Mouse (Mus musculus) midbrain, embryonic 12.5 days (tissue): ENCODE data around the gene Gm20388. TPM values are rescaled to one million over a fixed set of nuclear protein-coding genes. Genes with fewer than 3 reads are reported as not detected.
A peak's percentile ranks its signal among the peaks of the same experiment; 100 is the strongest.
"Not testable (repeated sequence)": the region's sequence is repeated elsewhere in the genome, so short reads cannot be mapped to it uniquely, and the experiment has no call there.

ENCODE experiments used
- ATAC-seq: fragments of 200-750 bp; cut with Nextera tagmentation; 2 replicates; pipeline ENCODE4 v1.8.0; 2017; ENCODE audit warnings: low read depth, moderate TSS enrichment, moderate library complexity; ENCODE audit not compliant: low FRiP score
- H3K27ac ChIP-seq: fragments of 300-500 bp; sonication (generic); replicated peaks from 2 replicates; pipeline ENCODE4 v1.5.1; 2016; ENCODE audit warnings: mild to moderate bottlenecking
- H3K27me3 ChIP-seq: fragments of 300-500 bp; sonication (generic); 2 replicates; pipeline ENCODE4 v1.6.1; 2016; ENCODE audit warnings: mild to moderate bottlenecking
- H3K36me3 ChIP-seq: fragments of 300-500 bp; sonication (generic); 2 replicates; pipeline ENCODE4 v1.6.1; 2016
- H3K4me1 ChIP-seq: fragments of 300-500 bp; sonication (generic); 2 replicates; pipeline ENCODE4 v1.6.1; 2016
- H3K4me2 ChIP-seq: fragments of 300-500 bp; sonication (generic); replicated peaks from 2 replicates; pipeline ENCODE4 v1.6.1; 2016; ENCODE audit warnings: mild to moderate bottlenecking, moderate library complexity
- H3K4me3 ChIP-seq: fragments of 300-500 bp; sonication (generic); 2 replicates; pipeline ENCODE4 v1.5.1; 2016; ENCODE audit warnings: mild to moderate bottlenecking
- H3K9ac ChIP-seq: fragments of 300-500 bp; sonication (generic); replicated peaks from 2 replicates; pipeline ENCODE4 v1.6.1; 2016; ENCODE audit warnings: mild to moderate bottlenecking, moderate library complexity
- H3K9me3 ChIP-seq: fragments of 300-500 bp; sonication (generic); 2 replicates; pipeline ENCODE4 v1.6.1; 2016; ENCODE audit warnings: mild to moderate bottlenecking
- WGBS: fragments of 180-500 bp; shearing (Covaris S2); methylation state at CpG from one replicate; pipeline ENCODE4 v1.1.7; 2016; 5-methylcytosine and 5-hydroxymethylcytosine counted together
- polyA plus RNA-seq: library from polyadenylated mRNA; unstranded; fragments of >200 nt; fragmentation: Nextera tagmentation; extraction: Ambion mirVana; gene quantifications from 2 replicates; pipeline ENCODE4 v1.2.1, GENCODE M21; 2016

The Gm20388 gene
- polyA plus RNA-seq, 1 experiment from 2014 or later = not detected

DNA sequence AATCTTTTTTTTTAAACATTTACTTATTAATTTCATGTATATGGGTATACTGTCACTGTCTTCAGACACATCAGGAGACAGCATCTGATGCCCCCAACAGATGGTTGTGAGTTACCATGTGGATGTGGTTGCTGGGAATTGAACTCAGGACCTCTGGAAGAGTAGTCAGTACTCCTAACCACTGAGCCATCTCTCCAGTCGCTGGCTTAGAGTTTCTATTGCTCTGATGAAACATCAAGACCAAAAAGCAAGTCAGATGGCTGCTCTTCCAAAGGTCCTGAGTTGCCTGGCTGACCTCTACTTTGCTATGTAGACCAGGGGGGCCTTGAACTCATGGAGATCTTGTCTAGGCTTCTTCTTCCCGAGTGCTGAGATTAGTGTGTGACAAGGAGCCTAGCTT, 3715.1 kb downstream of the Gm20388 start:
- H3K9ac ChIP-seq = no peak overlapping the region
- no peak overlapping the region for H3K4me3 ChIP-seq
- peaks cover 58% of the 10 kb centered on the region for H3K27me3 ChIP-seq
- no peaks in the 10 kb centered on the region for H3K9me3 ChIP-seq
- no peak for ATAC-seq
- peaks cover 9% of the 10 kb centered on the region; the same call in 1 of the 2 replicates for H3K4me1 ChIP-seq
- no peaks in the 10 kb centered on the region for H3K36me3 ChIP-seq
- no peak overlapping the region for H3K27ac ChIP-seq
- WGBS = 27% methylated on average over 2 of the region's 2 CpGs
- no peak overlapping the region for H3K4me2 ChIP-seq

DNA sequence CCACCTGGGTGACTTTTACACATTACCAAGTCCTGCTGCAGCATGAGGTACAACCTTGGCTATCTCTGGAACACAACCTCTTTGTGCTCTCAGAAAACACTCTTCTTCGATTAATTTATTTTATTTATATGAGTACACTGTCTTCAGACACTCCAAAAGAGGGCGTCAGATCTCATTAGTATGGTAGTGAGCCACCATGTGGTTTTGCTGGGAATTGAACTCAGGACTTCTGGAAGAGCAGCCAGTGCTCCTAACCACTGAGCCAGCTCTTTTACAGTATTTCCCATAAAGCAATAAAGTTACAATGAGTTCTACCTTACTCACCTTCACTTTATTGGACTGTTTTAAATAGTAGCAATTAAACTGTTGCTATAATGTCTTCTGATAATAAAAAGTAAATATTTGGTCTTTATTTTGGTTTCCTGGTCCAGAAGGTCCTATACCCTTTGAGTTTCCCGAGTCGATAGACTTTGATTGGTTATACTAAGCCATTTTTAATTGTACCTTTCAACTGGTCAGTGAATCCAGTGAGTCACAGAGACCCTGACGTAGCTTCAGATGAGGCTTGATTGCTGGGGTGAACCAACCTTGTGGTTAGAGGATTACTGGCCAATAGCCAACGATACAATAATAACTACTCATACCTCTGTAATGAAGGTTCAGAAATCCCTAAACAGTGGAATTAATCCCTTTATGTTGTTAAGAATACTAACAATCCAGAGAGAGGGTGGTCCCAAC, 3716.9 kb downstream of the Gm20388 start:
- Histone ChIP-seq H3K27me3 (peaks cover 65% of the 10 kb centered on the region), H3K4me2 (0 out of 2 replicates have a peak overlapping the region, but pooled peaks have one; percentile 57), H3K9ac (no peak overlapping the region), H3K4me1 (peaks cover 9% of the 10 kb centered on the region; the same call in 1 of the 2 replicates), H3K9me3 (no peaks in the 10 kb centered on the region), H3K4me3 (no peak overlapping the region), H3K27ac (no peak overlapping the region), H3K36me3 (no peaks in the 10 kb centered on the region)
- ATAC-seq = no peak
- 65% methylated on average over 6 of the region's 6 CpGs for WGBS

DNA sequence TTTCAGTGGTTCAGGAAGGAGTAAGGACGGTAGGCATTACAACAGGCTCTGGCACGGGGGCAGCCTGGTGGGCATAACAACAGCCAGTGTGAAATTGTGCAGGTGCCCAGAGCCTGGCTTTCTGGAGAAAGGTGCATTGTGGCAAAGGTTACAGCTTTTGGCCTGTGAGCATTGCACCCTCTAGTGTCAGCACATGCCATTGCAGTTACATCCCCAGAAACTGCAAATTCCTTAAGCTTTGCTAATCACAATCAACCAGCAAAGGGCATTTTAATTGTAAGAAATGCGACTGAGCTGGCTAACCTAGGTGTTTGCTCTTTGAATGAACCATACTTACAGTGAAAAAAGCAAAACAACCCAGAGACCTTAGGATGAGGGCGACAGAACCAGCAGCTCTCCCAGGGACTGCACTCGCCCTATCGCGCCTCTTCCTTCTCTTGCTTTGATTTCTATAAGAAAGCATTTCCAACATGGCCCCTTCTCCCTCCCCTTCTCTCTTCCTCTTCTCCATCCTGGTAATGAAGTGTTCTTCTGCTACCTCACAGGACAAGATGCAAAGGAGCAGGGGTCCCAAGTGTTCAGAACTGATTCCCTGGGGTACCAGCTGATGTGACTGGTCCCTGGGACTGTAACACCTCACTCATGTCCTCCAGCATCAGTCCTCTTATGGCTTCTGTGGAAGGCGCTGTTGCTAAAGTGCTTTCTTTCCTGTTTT, 3717.8 kb downstream of the Gm20388 start:
- ATAC-seq = 0 out of 2 replicates have a peak, but pooled peaks have one; percentile 38
- peak overlapping the region; percentile 36 for H3K4me3 ChIP-seq
- H3K9me3 ChIP-seq = no peaks in the 10 kb centered on the region
- peaks cover 9% of the 10 kb centered on the region; the same call in 1 of the 2 replicates for H3K4me1 ChIP-seq
- H3K4me2 ChIP-seq = peak overlapping the region; percentile 57
- H3K36me3 ChIP-seq = no peaks in the 10 kb centered on the region
- 3% methylated on average over 8 of the region's 8 CpGs for WGBS
- H3K9ac ChIP-seq = no peak overlapping the region; the same call in 1 of the 2 replicates
- peaks cover 72% of the 10 kb centered on the region for H3K27me3 ChIP-seq
- H3K27ac ChIP-seq = no peak overlapping the region

DNA sequence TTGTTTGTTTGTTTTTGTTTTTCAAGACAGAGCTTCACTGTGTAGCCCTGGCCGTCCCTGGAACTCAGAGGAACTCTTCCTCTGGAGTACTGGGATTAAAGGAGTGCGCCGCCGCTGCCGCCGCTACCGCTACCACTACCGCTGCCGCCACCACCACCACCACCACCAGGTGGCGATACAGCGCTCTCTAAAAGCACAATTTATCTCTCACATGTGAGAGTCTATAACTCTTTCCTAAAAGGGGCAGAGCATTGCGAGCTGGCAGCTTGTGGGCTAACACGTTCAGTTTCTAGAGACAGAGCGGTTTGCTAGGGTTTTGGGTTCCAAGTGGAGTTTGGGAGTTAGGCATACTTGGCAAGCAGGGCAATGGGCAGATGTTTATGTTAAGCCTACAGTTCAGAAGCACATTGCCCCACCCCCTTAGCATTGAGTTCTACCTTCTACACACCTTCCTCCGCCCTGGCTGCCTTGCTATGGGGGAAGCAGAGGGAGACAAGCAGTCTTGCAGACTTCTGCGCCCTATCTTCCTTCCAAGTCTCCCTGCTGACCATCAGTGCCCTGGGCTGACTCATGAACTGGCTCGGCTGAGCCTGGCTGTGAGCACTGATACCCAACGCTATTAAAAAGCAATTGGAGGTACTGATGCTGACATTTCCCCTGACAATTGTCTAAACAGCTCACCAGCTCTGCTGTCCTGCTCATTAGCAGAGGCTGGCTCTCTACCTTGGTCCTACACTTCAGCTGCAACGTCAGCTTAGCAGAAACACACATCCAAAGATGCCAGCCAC, 3718.5 kb downstream of the Gm20388 start:
- peaks cover 9% of the 10 kb centered on the region; the same call in 1 of the 2 replicates for H3K4me1 ChIP-seq
- H3K27me3 ChIP-seq = peaks cover 73% of the 10 kb centered on the region
- 13% methylated on average over 19 of the region's 19 CpGs for WGBS
- no peaks in the 10 kb centered on the region for H3K36me3 ChIP-seq
- peak overlapping the region; percentile 57 for H3K4me2 ChIP-seq
- peak overlapping the region; percentile 36 for H3K4me3 ChIP-seq
- no peak overlapping the region for H3K27ac ChIP-seq
- no peak overlapping the region; the same call in 1 of the 2 replicates for H3K9ac ChIP-seq
- no peaks in the 10 kb centered on the region for H3K9me3 ChIP-seq
- ATAC-seq = 0 out of 2 replicates have a peak, but pooled peaks have one; percentile 27

DNA sequence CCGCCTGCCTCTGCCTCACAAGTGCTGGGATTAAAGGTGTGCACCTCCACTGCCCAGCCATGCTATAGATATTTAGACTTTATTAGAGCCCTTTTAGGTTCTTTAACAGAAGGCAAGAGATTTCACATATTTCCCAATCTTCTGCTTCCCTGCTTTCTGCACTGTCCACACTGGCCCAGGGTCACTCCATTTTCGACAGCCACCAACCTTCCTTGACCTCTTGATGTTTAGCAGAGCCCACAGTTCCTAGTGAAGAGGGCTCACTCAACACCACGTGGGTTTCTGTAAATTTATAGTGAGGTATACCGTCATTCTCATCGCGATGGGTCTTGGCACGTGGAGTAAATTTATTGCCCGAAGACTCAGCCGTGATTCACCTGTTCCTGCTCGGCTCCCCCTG, 3719.4 kb downstream of the Gm20388 start:
- WGBS = 52% methylated on average over 10 of the region's 10 CpGs

DNA sequence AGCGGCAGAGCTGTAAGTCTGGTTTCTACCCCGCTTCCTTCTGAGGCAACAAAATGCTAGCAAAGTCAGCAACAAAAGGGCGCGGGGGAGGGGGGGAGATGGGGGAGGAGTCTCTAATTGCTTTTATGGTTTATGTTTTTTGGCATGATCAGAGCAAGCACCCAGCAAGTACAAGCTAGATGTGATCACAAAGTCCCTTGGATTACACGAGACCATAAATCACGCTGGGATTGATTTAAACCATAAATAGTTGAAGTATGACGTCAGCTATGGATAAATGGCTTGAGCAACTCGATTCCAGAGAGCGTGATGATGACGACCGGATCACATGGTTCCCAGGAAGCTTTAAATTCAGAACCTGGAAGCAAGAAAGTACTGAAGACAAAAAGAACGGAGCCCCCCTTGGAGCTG, 3720.2 kb downstream of the Gm20388 start:
- no peaks in the 10 kb centered on the region for H3K9me3 ChIP-seq
- no peak for ATAC-seq
- no peaks in the 10 kb centered on the region for H3K36me3 ChIP-seq
- 27% methylated on average over 12 of the region's 12 CpGs for WGBS
- peaks cover 56% of the 10 kb centered on the region for H3K27me3 ChIP-seq
- H3K9ac ChIP-seq = no peak overlapping the region
- peaks cover 9% of the 10 kb centered on the region; the same call in 1 of the 2 replicates for H3K4me1 ChIP-seq
- peak overlapping the region; percentile 17; the same call in 1 of the 2 replicates for H3K4me3 ChIP-seq
- no peak overlapping the region for H3K27ac ChIP-seq
- H3K4me2 ChIP-seq = peak overlapping the region; percentile 39

More for the DNA sequence above, 3719.4 kb downstream of the Gm20388 start:
- Histone ChIP-seq H3K36me3 (no peaks in the 10 kb centered on the region), H3K27ac (no peak overlapping the region), H3K4me2 (peak overlapping the region; percentile 39), H3K9ac (no peak overlapping the region), H3K4me1 (peaks cover 9% of the 10 kb centered on the region; the same call in 1 of the 2 replicates), H3K4me3 (0 out of 2 replicates have a peak overlapping the region, but pooled peaks have one; percentile 17), H3K27me3 (peaks cover 64% of the 10 kb centered on the region), H3K9me3 (no peaks in the 10 kb centered on the region)
- no peak for ATAC-seq

DNA sequence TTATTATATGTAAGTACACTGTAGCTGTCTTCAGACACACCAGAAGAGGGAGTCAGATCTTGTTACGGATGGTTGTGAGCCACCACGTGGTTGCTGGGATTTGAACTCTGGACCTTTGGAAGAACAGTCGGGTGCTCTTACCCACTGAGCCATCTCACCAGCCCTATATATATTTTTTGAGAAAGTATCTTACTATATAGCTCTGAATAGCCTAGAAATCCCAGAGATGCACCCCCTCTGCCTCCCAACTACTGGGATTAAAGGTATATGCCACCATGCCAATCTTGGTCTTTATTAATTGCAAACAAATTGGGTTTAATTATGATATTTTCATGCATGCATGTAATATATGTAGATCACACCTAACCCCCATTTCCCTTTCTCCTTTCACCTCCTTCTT, 3721.1 kb downstream of the Gm20388 start:
- not testable (repeated sequence) for H3K36me3 ChIP-seq, H3K4me1 ChIP-seq, H3K9ac ChIP-seq, ATAC-seq, H3K27ac ChIP-seq, H3K4me2 ChIP-seq, H3K4me3 ChIP-seq, H3K9me3 ChIP-seq
- 62% methylated on average over 3 of the region's 3 CpGs for WGBS
- peaks cover 50% of the 10 kb centered on the region for H3K27me3 ChIP-seq

DNA sequence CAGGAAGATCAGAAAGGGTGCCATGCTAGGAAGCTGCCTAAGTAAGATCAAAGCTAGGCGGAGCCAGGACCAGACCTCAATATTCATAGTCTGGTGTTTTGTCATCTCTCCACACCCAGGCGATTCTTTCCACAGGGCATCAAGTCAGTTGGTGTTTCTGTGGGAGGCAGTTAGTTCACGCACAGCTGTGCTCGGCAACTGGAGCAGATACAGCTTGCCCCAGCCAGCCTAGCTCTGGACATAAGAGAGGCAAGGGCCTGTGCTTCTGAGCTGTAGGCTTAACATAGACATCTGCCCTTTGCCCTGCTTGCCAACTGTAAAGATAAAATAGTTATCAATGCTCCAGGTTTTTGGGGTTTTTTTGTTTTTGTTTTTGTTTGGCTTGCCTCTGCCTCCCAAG, 3721.6 kb downstream of the Gm20388 start:
- ATAC-seq = no peak

DNA sequence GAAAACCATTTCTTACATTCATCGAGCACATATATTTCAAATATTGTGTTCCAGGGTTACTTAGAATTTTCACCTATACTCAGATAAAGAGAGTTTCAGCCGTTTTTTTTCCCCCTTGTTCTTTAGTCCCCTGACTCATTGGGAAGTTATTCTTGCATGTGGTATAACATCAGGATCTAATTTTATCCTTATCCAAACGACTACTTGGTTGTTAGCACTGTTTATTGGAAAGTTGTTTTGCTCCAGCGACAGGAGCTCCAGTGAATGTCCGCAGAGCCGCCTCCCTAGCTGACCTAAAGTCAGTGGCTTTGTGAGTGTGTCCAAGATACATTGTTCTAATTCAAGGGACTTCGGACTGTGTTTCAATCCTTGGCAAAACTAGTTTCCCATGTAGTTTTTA, 3723.2 kb downstream of the Gm20388 start:
- Histone ChIP-seq H3K27me3 (peaks cover 32% of the 10 kb centered on the region), H3K9ac (no peak overlapping the region), H3K4me2 (no peak overlapping the region), H3K9me3 (no peaks in the 10 kb centered on the region), H3K36me3 (no peaks in the 10 kb centered on the region), H3K4me3 (no peak overlapping the region), H3K27ac (no peak overlapping the region), H3K4me1 (peaks cover 4% of the 10 kb centered on the region; the same call in 1 of the 2 replicates)
- WGBS = 77% methylated on average over 7 of the region's 7 CpGs
- no peak for ATAC-seq

More for the DNA sequence above, 3721.6 kb downstream of the Gm20388 start:
- Histone ChIP-seq H3K4me3 (no peak overlapping the region), H3K9me3 (no peaks in the 10 kb centered on the region), H3K9ac (no peak overlapping the region), H3K4me1 (peaks cover 9% of the 10 kb centered on the region; the same call in 1 of the 2 replicates), H3K4me2 (no peak overlapping the region), H3K27ac (no peak overlapping the region), H3K36me3 (no peaks in the 10 kb centered on the region), H3K27me3 (peaks cover 45% of the 10 kb centered on the region)
- 79% methylated on average over 4 of the region's 4 CpGs for WGBS

DNA sequence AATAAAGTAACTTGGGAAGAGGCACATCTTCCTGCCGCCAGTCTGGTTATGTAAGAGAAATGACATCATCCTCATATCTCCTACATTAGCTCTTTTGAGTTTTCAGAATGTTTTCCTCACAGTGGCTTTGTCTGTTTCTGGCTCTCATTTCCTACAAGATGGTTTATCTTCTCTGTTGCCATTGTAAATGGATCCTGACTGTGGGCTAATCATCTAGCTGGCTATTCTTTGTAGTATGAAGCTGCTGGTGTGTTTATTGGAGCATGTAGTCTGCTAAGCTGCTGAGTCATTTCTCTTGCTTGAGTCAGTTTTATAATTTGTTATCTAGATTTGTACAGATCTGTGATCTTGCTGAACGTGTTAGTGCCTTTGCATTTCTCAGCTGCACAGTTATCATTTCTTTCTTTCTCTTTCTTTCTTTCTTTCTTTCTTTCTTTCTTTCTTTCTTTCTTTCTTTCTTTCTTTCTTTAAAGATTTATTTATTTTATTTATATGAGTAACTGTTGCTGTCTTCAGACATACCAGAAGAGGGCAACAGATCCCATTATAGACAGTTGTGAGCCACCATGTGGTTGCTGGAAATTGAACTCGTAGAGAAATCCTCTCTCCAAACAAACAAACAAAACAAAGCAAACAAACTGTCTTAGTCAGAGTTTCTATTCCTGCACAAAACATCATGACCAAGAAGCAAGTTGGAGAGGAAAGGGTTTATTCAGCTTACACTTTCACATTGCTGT, 3723.9 kb downstream of the Gm20388 start:
- ATAC-seq = no peak
- Histone ChIP-seq H3K4me2 (no peak overlapping the region), H3K27ac (no peak overlapping the region), H3K4me3 (no peak overlapping the region), H3K9ac (no peak overlapping the region), H3K27me3 (peaks cover 26% of the 10 kb centered on the region), H3K9me3 (no peaks in the 10 kb centered on the region), H3K36me3 (no peaks in the 10 kb centered on the region), H3K4me1 (no peaks in the 10 kb centered on the region)
- WGBS = 60% methylated on average over 3 of the region's 3 CpGs

DNA sequence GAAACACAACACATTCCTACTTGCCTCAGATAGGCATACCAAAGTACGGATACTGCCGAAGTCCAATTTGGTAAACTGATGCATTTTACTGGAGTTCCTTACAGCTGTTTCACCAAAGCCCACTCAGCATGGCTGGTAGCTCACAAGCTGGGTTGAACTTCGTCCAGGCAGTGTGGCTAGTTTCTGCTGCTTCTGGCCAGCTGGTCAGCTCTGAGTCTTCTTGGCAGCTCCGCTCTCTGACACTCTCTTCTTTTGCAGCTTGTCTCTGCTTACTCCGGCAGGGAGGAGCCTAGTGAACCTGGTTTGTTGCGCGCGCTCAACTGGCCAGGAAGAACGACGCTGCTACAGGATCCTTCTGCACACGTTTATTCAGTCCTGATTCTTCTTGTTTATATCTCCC, 3725.0 kb downstream of the Gm20388 start:
- Histone ChIP-seq H3K27me3 (peaks cover 27% of the 10 kb centered on the region), H3K36me3 (no peaks in the 10 kb centered on the region), H3K4me2 (no peak overlapping the region), H3K27ac (no peak overlapping the region), H3K9me3 (no peaks in the 10 kb centered on the region), H3K4me3 (no peak overlapping the region), H3K4me1 (no peaks in the 10 kb centered on the region), H3K9ac (no peak overlapping the region)
- ATAC-seq = no peak
- 82% methylated on average over 11 of the region's 11 CpGs for WGBS
